Mouse (Mus musculus) megakaryocyte-erythroid progenitor cell, adult 5-6 weeks (primary cell): Measurements from ENCODE around the gene Mcub. TPM values are rescaled to one million over a fixed set of nuclear protein-coding genes. Genes with fewer than 3 reads are reported as not detected.

Experiments
- ATAC-seq: replicated peaks from 2 replicates; pipeline ENCODE4 v1.8.0; 2016; ENCODE audit warnings: mild to moderate bottlenecking, inconsistent platforms; ENCODE audit not compliant: severe bottlenecking, poor library complexity, low FRiP score, low TSS enrichment
- total RNA-seq, 2 experiments: library from RNA; stranded (forward) in 1 of 2; stranded (reverse) in 1 of 2; fragments of 200-1000, 215-1000 nt in 1 of 2; fragments of >200 nt in 1 of 2; fragmentation: Nextera tagmentation in 1 of 2; gene quantifications; 2 replicates each; pipeline ENCODE4 v1.2.3; 2014 to 2017

Mcub gene
- total RNA-seq, 2 experiments from 2014 or later, result not detected

DNA sequence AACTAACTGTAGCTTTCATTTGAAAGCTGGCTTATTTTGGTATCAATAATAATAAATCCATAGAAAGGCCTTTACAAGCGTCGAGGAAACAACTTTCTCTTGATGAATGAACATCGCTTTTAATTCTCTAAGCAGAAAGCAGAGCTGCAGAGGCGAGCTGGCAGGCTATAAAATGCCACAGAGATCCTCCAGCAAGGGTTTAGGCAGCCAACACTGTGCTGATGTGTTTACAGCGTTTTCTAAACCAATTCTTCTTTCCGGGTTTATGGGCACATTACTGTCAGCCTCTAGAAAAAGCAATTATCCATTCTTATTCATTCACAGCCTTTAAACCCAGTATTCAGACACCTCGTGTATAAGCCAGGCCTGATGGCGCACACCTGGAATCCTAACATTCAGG lies 7.5 kb downstream of the Mcub start:
- no peak for ATAC-seq

DNA sequence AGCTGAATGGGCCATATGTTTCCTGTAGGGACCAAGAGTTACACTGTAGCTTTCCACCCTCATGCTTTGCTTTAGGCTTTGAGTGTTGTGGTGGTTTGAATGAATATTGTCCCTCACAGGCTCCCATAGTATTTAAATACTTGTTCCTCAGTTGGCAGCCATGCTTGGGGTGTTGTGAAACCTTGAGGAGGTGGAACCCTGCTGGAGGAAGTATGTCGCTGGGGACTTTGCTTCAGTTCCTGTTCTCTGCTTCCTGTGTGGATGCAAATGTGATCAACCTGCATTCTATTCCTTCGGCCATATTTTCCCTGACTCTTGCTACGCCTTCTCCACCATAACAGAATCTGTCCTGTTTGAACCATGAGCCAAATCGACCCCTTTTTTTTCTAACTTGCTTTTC lies 16.7 kb downstream of the Mcub start:
- ATAC-seq, result no peak

DNA sequence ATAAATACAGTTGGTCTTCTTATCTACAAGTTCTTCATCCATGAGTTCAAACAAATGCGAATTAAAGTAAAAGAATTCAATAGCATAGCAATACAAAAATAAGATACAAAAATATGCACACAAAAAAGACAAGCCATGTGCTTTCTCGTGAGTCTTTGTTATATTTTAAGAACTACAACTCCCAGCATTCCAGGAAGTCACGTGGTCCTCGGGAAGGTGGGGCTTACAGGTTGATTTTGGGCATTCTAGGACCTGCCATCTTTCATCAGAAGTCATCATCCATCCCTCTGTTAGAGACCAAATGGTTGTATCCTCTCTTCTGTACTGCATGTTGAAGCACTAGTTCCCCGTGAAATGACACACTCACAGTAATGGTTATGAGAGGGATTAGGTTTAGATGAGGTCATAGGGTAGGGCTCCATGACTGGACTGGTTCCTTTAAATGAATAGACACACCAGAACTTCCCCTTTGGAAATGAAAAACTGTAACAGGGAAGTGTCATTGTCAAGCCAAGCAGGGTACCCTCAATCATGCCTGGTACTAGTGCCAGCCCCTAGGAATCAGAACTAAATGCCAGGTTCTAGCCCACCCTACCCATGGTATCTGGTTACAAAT lies 20.7 kb downstream of the Mcub start:
- no peak for ATAC-seq

DNA sequence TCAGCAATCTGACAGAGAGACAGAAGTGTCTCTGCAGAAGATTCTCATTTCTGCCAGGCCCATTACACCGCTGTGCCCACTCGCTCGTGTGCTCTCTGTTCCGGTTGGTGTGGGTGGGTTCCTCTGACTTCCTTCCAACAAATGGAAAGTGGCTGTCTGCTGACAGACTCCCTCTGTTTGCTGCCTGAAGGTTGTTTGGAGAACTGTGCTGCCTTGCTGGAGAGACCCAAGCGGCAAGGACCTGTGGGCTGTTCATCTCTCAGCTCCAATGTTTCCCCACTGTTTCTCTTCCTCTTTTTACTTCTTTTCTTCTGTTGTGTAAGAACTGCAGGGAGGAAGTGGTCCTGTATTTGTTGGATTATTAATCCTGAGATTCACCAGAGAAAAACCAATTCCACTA lies 21.6 kb downstream of the Mcub start:
- no peak for ATAC-seq

DNA sequence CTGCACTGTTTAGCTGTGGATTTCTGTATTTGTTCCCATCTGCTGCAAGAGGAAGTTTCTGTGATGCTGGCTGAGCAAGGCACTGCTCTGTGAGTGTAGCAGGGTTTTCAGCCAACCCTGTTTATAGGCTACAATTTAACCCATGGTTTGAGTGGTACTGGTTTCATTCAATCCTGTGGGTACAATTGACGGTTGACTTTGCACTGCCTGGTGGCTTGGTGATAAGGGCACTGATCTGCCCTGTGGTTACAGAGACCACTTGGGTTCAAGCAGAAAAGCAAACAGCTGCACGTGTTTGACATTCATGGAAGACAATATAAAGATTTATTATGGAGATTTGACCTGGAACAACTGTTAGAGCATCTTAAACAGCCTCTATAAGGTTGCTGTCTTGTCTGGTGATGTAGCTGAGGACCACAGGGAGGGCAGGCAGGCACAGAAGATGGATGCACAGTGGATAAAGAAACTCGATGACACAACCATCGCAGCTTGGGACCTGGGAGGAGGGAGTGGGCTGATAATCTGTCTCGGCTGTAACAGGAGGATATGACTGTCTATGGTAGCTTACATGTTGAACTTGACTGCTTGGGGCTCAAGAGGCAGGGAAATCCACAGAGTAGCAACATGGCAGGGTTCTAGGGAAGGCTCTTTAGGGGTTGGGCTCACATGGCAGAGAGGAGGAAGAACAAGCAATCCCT lies 23.6 kb downstream of the Mcub start:
- ATAC-seq, result peak; percentile 94

DNA sequence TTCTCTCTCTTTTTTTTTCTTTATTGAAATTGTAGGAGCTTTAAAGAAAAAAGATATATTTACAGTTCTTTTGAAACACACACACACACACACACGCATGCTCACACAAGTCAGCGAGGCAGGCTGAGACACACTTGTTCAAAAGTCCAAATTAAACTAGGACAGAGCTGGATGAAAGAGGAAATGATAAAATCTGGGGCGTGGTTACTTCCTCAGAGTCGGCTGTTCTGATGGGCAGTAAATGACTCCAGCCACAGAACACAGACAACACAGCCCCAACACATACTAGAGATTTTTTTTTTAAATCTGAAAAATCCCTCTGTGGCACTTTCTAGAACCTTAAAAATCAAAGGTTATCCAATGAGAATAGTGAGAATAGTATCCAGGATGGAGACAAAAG lies 26.2 kb downstream of the Mcub start:
- ATAC-seq, result no peak

DNA sequence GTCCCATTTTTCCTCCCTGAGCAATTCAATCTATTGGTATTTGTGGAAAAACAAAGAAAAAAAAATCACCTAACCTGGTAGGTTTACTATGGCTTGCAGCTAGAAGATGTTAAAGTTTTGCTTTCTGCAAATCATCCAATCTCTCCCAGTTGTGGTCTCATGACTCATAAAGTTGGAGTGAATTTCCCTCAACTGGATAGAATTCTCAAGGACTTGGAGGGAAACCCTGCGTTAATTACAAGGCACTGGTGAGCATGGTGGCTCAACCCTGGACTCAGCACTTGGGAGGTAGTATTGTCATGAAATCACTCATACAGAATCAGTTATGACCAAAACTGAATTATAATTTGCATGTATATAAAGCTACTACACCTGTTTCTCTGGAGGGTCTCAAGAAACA lies 28.7 kb downstream of the Mcub start:
- ATAC-seq, result no peak

DNA sequence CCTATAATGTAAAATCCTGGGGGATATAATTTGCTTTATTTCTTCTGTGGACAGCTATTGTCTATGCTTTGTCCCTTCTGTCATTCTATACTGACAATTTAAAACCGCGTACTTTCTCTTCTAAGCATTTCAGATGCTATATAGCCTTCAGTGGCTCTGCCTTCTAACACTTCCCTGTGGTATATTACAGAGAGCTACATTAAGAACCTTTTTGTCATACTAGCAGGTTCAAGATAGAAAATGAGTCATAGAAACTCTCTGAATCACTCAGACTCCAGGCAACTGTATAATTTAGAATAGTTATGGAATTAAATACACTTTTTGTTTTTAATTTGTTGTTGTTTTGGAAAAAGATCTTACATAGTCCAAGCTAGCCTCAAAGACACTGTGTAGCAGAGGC lies 29.2 kb downstream of the Mcub start:
- no peak for ATAC-seq

DNA sequence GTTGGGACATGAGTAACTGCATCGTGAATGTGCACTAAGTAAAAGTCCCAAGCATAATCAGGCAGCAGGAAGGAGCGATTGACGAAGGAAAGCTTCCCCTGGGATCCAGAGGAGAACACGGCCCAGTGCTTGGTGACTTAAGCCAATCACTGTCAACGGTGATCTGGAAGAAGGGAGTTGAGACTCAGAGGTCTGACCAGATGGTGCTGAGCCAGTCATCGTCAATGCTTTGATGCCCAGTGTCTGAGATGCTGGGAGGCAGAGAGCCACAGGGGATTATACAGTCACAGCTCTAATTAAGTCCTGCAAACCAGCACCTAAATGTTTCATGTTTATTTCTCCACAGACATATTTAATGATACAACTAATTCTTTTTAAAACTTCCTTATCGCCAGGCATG lies 30.9 kb downstream of the Mcub start:
- ATAC-seq, result no peak

DNA sequence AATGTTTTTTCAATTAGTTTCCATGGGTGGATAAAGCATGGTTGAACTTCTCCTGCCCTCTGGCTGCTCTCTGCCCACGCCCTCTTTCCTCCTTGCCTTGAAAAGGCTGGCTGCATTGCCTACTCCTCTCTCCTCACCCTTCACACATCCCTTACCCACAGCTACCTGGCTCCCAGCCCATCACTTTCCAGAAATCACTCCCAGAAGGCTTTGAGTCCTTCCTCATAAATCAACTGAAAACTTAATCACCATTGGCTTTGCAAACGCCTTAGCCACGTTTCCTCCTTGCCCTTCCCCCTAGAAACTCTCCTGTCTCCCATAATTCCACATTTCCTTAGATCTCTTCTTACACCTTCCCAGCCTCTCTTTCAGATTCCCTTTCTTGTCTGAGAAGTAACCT lies 32.2 kb downstream of the Mcub start:
- no peak for ATAC-seq

DNA sequence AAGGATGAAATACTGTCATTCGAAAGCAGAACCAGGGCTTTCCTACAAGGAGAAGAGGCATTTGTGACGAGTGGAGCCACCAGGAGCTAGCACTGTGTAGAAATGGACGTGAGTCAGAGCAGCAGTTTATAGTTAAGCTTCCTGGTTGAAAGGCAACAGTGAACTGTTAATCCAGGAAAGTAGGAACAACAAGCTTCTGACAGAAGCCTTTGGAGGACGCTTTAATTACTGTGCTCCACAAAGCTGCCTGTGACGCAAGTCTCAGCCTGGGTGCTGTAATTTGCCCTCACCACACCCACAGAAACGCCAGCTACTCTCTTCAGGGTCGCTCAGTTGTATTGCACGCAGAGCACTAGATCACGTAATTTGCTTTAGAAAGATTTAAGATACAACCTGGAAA lies 33.4 kb downstream of the Mcub start:
- ATAC-seq, result no peak

DNA sequence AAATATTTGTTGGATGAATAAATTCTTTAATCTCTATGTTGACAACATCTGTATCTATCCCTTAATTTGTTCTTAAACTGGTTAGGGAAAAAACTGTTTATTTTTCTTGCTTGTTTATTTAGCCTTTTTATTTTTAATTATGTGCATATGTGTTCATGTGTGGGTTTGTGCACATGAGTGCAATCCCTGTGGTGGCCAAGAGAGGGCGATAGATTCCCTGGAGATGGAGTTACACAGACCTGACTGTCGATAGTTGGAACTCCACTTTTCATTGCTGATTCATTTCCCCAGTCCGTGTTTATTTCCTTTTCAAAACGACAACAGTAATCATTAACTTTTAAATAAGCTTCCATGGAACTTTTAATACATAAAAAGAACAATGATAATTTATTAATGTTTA lies 37.6 kb downstream of the Mcub start:
- peak; percentile 65; the same call in 1 of the 2 replicates for ATAC-seq

DNA sequence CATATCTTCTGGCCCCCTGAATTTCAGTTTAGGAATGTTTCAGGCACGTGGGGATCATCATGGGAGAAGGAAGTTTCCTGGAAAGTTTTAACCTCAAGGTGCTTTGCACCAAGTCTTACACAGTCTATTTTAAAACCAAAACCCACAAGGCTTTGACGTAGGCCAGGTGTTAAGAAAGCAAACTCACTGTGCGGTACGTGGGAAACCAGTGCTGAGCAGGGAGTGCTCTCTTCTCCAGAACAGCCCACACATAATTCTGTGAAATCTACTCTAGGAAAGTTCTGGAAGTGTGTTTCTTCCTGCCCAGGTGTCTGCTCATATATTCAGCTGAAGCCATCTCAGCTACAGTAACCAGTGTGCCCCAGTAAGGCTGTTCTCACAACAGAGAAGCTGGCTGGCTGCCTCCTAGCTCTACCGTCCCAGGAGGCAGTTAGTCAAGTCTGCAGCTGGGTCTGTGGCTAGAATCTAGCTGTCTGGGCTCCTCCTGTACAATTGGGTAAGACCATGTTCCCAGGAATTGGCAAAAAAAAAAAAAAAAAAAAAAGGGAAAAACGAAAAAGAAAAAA lies 39.7 kb downstream of the Mcub start:
- ATAC-seq, result no peak

DNA sequence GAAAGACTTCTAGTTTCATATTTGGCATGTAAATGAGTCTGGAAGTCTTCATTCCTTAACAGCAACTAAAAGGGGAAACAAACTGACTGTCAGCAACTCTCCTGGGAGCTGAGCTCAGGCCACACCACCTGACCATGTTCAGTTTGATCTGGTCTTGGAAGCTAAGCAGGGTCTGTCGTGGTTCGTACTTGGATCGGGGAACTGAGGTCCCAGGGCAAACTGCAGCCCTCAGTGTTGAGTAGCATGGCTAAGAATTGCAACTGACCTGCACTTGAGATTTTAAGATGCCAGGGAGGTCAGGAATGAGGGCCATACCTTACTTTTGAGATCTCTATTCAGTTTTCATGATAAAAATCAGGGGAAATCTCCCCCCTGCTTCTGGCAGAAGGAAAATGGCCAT lies 44.1 kb downstream of the Mcub start:
- ATAC-seq, result no peak

DNA sequence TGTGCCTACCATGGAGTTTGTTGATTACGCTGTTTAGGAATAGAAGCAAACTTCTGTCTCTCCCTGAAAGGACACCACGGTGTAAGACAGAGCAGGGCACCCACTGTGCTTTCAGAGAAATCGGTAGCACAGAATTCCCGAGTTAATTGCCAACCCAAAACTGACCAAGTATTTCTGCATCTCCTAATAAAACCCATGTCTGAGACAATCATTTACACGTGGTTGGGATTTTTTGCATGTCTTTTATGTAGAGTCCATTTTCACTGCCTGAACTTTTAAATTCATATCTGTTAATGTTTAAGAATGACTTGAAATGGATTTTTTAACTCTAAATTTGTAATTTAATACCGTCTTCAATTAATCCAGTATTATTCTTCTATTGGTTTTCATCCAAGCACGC lies 46.4 kb downstream of the Mcub start:
- ATAC-seq, result no peak

DNA sequence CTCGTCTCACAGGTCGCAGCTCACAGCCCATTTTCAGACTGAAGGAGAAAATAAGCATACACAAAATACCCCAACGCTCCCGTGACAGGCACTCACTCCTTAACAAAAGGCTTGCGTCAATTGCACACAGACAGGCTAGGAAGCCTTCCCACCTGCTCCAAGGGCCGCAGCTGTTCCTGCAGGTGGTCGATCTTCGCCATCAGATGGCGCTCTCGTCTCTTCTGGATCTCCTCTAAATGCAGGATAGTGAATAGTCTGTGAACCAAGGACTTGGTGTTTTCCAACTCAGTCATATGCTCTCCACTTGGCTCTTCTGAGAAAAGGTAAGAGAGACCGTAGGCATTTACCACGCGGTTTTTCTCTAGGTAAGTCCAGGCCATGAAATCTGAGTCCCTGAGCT lies 51.6 kb downstream of the Mcub start:
- peak; percentile 86 for ATAC-seq

DNA sequence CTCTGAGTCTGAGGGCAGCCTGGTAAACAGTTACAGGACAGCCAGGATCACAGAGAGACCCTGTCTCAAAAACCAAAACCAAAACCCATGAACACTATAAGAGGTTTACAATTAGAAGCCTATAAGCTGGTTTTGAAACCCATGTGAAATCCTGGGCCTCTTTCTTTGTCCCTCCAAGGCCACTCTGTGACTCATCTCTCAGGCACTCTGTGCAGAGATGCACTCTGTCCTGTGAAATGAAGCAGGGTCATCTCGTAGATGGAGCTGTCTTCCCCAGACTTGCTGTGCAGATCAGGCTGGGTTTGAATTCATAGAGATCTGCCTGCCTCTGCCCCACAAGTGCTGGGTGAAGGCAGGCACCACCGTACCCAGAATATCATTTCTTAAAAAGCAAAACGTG lies 52.6 kb downstream of the Mcub start:
- ATAC-seq, result no peak

DNA sequence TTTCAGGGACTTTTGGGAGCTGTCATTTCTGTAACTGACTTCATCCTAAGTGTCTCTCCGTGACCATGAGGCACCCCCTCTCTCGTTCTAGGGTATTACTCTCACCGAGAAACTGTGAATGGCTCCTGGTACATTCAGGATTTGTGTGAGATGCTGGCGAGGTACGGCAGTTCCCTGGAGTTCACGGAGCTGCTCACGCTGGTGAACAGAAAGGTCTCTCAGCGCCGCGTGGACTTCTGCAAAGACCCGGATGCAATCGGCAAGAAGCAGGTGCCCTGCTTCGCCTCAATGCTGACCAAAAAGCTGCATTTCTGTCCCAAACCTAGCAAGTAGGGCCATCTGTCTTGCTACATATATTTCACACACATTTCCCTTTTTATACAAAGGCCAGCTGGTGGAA lies 56.8 kb downstream of the Mcub start:
- no peak for ATAC-seq

DNA sequence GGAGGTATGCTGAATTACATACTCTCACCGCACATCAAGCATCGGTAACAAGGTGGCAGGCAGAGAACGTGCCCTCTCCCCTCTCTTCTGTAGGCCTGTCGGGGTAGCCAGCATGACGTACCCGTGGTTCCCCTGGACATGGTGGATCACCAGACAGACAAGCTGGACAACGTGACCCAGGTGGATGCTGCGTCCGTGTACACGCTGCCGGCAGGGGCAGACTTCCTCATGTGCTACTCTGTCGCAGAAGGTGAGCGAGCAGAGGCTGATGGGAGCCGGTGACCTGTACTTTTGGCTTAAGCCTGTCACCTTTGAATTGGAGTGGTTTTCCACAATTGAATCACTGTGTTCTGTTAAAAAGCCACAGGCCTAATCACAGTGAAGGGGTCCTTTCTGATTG lies 58.0 kb downstream of the Mcub start:
- no peak for ATAC-seq

DNA sequence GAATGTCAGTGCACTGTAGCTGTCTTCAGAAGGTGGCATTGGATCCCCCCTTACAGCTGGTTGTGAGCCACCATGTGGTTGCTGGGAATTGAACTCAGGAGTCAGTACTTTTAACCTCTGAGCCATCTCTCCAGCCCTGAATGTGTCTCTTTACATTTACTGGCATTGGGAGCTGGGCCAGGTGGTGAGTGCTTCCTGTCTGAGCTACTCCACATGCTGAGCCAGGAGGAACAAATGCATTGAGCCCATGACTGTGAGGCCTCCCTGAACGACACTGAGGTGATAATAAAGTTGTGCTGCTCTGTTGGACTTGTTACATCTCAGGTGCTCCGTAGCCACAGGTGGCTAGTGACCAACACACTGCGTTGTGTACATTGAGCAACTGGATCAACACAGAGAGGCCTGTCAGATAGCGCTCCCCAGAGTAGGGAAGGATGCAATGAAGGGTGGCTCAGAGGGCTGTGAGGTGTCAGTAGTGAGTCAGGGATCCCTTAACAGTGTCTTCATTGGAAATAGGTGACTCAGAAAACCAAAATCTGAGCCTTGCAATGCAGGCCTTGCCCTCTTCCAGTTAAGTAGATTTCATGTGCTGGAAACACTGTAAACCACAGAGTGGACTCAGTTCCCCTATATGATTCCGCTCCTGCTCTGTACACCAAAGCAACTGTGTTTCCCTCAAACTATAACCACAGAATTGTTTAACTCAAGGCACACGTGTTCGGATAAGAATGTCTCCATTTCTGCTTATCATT lies 65.4 kb downstream of the Mcub start:
- ATAC-seq, result peak; percentile 15; the same call in 1 of the 2 replicates

DNA sequence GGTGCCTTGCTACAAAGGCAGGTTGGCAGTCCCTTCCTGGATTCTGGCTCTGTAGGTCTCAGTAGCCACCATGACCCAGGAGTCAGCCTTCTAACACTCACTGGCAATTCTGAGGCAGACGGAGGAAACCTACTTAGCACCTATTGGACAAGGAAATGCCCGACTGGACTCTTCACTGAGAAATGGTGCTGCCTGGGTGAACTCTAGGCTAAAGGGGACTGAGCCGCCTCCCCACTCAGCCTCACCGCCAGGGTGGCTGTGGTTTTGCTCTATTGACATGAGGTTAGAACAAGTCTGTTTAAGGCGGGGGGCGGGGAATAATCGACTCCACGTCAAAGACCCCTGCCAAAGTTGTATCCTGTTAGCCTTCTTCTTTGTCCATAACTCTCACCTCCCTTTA lies 66.1 kb downstream of the Mcub start:
- no peak for ATAC-seq
